Mouse (Mus musculus) E14TG2a.4 (cell line): Measurements from ENCODE around the gene Pim3.

ENCODE experiments used
- CTCF ChIP-seq: conservative IDR thresholded peaks from 2 replicates; pipeline ENCODE4 v1.5.1; 2014; ENCODE audit warnings: low read length
- POU5F1 ChIP-seq: IDR thresholded peaks from 2 replicates; pipeline ENCODE4 v1.6.1; 2014; ENCODE audit warnings: low read length, borderline replicate concordance

DNA sequence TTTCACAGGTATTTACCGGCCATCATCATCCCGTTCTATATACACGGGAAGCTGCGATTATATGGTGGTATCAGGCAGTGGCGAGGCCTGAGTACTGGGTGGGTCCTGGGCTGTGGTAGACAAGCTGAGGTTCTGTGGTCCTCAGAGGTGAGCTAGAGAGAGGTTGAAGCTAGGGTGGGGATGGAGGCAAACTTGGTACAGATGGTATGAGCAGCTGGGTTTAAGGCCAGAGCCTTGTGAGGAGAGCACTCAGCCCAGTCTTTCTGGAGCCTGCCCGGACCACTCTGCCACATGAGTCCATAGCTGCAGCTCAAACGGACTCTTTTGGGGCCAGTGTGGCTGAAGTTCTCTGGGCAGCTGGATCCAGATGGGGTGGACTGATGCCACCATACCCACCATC lies 4.6 kb upstream of the Pim3 start:
- TF ChIP-seq CTCF (no peak), POU5F1 (no peak)
